Mouse (Mus musculus): ENCODE data around the gene Prune1. TPM values are rescaled to one million over a fixed set of nuclear protein-coding genes. Genes with fewer than 3 reads are reported as not detected.

The Prune1 gene
- polyA plus RNA-seq, 1 experiment: 19.2 TPM

DNA sequence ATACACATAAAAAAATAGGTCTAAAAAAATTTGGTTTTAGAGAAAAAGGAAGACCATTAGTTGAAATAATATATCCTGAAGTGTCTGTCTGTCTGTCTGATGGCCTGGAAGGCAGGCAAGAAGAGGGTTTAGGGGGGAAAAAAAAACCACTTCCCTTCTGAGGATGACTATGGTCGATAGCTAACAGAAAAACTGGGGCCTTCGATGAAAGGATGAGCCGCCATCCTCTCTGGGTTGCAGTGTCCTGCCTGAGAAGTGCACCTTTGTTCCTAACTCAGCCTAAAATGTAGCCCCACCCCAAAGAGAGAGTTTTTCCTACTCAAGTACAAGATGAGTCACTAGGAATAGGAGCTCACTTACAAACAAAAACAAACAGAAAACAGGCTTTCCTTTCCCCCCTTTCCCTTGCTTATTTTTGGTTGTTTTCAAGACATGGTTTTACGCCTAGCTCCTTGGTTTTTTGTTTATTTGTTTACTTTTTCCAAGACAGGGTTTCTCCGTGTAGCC is 5.4 kb downstream of the Prune1 start:
- no peak for DNase-seq (ENCODE audit: low spot score)

DNA sequence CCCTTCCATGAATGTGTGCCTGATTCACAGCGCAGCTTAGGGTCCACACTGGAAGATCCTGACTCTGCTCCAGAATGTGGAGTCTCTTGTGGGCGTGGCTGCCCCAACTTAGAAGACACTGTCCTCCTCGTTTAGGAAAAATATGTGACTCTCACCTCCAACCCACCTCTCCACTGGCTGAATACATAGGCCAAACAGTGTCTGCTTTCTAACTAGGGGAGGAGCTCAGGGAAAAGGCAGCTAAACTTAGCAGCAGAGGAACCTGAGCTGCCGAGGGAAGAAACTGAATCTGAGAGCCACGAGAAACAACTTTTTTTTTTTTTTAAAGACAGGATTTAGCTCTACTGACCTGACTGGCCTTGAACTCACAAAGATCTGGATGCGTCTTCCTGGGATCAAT is 6.7 kb downstream of the Prune1 start:
- no peak for DNase-seq (ENCODE audit: low spot score)

DNA sequence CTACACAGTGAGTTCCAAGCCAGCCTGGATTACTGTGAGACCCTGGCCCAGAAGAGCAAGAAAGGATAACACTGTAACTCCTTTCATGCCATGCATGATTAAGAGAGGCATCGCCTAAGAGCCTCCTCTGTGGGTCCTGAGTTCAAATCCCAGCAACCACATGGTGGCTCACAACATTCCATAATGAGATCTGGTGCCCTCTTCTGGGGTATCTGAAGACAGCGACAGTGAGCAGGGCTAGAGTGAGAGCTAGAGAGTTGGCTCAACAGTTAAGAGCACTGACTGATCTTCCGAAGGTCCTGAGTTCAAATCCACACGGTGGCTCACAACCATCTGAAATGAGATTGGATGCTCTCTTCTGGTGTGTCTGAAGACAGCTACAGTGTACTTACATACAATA is 7.4 kb downstream of the Prune1 start:
- no peak for DNase-seq (ENCODE audit: low spot score)

DNA sequence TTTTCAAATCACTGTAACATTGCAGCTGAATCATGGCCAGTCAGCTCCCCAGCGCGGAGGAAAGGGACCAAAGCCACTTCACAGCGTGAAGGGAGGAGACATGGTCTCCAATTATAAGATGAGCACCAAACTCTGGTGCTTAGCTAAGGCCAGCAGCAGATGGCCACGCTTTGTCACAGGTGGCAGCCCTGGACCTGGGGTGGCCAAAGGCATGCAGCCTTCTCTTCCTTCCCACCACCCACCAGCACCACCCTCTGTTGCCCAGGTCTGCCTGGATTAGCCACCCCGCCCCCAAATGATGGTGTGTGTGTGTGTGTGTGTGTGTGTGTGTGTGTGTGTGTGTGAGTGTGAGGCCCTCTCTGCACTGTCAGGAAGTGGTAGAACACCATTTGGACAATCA is 8.4 kb downstream of the Prune1 start:
- DNase-seq (ENCODE audit: low spot score): no peak

DNA sequence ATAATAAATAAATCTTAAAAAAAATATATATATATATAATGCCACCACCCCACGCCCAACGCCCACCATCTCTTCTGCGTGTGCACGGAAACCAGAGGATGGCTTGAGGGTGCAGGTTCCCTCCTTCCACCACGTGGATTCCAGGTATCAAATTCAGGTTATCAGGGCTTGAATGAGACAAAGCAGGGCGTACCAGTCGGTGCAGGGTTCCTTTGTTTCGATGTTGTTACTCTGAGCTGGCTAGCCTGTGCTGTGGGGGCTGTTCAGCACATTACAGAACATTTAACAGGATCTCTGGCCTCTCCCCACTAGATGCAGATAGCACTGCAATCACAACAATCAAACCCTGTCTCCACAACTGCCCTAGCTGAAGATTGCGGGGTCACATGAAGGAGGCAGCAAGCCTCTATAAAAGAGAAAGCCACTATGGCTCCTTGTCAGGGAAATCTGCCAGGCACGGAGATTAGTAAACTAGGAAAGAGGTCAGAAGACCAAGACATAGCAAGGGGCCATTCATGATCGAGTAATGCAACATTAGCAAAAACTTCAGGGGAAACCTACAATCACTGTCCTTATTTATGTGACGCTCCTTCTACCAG is 11.0 kb downstream of the Prune1 start:
- no peak for DNase-seq (ENCODE audit: low spot score)

DNA sequence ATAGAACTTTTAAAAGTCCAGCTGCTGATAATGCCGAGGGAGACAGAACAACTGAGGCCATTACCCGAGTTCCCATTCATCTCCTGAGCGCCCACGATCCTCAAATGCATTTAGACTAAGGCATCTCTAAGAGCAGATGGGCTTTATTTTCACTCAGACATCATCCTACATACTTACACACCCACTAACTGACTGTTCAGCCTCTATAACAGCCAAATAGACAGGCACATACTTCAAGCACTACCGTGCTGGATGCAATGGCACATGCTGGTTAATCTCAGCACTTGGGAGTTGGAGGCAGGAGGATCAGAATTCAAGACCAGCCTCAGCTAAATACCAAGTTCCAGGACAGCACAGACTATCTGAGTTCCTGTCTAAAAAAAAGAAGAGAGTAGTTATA is 12.1 kb downstream of the Prune1 start:
- no peak for DNase-seq (ENCODE audit: low spot score)

DNA sequence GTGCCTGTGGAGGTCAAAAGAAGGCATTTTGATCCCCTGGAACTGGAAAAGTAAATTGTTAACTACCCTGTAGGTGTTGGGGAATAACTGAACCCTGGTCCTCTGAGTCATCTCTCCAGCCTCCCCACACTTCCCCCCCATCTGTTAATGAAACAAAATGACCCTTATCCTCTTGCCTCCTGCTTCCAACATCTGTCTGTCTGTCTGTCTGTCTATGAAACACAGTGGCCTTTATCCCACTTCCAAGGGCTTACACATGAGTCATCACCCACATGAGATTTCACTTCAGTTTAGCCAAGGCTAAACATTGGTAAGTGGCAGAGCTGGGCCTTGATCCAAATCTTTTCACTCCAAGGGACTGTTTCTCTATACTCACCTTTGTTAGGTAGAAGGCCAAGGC is 14.0 kb downstream of the Prune1 start:
- no peak for DNase-seq (ENCODE audit: low spot score)

DNA sequence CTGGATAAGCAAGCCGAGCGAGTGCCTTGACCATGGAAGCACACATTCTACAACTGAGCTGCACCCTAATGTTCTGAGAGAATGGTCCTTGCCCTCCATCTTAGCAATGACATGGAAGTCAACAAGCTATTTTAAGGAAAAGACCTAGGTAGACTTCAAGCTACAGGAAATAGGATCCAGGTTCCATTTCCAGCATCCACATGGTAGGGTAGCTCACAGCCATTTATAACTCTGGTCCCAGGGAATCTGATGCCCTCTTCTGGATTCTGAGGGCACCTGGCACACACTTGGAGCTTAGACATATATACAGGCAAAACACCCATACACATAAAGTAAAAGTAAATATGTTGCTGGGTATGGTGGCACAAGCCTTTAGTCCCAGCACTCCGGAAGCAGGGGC is 15.8 kb downstream of the Prune1 start:
- no peak for DNase-seq (ENCODE audit: low spot score)

DNA sequence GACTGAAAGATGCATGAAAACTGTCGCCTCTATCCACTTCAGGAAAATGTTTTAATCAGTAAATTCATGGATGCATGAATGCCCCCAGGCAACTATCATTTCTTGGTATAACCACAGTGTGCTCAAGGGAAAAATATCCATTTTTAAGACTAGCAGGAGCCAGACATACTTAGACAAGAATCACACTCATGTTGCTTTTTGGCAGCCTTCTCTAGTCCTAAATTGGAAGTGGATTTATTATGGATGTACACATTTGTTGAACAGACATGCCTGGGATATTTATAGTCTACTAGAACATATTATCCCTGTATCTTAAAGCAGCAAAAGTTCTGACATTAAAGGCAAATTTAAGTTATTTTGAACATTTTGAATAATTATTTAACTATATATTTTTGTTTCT is 17.2 kb downstream of the Prune1 start:
- DNase-seq (ENCODE audit: low spot score): no peak

DNA sequence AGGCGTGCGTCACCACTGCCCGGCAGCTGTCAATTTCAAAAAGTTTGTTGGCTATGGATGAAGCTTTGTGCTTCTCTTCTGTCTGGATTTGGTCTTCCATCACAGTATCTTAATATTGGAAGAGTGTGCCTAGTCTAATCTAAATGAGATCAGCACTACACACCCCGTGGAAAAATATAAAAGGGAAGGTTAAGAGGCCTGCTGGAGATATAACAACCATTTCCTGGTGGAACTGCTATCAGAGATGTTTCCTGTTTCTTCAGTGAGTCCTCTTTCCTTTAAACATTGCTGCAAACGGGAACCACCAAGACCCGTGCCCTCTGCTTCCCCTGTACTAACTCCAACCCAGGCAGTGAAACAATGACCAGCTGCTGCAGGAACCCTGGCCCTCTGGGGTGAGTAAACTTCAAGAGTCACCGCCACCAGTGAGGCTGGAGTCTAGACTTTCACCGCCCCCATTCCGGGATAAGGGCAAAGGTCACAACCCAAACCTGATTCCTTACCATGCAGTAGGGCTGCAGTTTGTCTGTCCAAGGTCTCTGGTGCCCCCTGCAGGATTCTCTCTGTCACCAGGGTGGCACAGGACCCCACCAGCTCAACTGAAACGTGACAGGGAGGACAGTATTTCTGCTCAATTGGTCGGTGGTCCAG is 18.7 kb downstream of the Prune1 start:
- no peak for DNase-seq (ENCODE audit: low spot score)

DNA sequence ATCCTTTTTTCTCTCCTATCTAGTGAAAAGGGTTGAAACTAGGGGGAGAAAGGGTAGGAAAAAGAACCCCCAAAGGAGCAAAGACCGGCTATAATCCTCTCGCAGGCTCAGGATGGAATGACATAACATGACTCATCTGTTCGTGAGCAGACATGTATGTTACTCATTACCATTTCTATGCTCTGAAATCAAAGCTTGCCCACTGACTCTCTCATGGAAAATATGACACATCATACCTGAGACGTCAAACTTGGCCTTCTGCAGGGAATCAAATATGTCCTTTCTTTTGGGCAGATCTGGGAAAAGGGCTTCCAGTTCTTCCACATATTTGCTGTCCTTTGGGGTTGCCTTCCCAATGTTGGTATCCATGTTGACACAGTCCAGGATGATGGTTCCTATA is 19.9 kb downstream of the Prune1 start:
- DNase-seq (ENCODE audit: low spot score): no peak

DNA sequence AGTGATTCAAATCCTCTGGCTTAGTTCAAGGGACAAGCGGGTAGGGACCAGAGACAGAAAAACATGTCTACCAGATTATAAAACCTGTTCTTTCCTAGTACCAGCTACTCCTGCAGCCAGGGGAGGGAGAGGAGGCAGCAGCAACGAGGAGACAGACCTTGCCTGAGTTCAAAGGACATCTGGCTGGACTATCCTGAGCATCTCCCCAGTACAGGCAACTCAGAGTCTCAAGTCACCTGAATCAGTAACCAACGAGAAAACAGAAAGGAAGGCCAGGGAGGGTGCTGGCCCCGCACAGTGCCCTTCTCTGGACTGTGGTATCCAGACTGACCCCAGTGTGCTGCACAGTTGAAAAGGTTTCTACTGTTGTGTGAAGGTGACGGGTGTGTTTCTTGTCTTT is 24.9 kb downstream of the Prune1 start:
- no peak for DNase-seq (ENCODE audit: low spot score)

DNA sequence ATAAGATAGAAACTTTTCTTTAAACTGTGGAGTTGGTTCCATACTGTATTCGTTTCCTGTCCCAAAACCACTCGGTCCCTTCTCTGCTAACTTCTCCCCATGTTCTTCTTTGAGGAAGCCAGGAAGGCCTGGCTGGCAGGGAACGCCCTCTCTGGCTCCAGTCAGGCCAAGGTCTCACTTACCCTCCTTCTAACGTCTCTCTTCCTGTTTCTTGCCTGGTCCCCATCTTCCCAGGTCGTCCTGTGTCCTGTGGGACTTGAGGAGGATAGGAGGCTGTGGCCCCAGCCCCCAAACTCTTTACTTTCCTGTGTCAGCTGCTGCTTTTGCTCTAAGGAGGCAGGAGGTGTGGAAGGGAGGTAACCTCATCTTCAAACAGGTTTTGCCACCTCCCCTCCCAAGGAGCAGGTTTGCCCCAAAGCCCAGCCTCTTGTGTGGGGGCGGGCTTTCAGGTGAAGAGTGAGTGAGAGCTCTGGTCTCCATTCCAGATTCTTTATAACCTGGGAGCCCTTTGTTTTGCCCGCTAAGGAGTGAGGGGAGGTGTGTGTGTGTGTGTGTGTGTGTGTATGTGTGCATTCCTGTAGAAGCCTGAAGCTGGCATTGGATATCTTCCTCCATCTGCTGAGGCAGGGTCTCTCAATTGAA is 31.0 kb downstream of the Prune1 start, which contains the start of gene Bnipl:
Bnipl (minus strand) TSS at position 411 of the 642 bp plus-strand sequence.
- DNase-seq (ENCODE audit: low spot score): no peak

DNA sequence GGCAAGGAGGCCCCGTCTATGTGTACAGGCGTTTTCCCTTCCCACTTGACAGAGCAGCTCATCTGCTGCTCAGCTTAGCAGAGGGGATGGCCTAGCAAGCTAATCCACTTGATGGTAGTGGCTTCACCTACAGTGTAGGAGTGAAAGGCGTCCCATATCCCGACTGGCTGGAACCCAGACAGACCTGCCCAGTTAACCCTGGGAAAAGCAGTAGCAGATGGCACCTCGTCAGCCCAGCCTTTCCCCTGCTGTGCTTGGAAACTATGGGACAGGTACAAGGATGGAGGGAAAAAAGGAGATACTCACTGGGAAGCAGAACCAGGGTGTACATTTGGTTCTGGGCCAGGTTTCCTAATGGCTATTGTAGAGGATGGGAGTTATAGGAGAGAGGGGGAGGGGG is 31.5 kb downstream of the Prune1 start:
- DNase-seq (ENCODE audit: low spot score): no peak

DNA sequence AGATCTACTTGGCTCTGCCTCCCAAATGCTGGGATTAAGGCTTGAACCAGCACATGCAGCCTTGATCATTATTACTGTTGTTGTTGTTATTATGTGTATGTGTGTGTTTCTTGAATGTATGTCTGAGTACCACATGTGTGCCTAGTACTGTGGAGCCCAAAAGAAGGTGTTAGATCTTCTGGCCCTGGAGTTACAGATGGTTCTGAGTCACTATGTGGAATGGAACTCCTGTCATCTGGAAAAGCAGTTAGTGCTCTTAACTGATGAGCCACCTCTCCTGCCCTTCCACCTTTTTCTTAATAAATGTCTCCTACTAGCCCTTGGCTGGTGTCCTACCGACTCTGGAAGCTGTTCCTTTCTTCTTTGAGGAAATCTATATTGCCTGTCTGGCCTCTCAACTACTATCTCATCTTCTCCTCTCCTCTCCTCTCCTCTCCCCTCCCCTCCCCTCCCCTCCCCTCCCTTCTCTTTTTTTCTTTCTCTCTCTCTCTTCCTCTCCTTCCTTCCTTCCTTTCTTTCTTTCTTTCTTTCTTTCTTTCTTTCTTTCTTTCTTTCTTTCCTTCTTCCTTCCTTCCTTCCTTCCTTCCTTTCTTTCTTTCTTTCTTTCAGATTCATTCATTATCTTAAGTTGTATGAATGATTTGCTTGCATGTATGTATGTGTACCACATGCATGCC is 34.1 kb downstream of the Prune1 start:
- no peak for DNase-seq (ENCODE audit: low spot score)

DNA sequence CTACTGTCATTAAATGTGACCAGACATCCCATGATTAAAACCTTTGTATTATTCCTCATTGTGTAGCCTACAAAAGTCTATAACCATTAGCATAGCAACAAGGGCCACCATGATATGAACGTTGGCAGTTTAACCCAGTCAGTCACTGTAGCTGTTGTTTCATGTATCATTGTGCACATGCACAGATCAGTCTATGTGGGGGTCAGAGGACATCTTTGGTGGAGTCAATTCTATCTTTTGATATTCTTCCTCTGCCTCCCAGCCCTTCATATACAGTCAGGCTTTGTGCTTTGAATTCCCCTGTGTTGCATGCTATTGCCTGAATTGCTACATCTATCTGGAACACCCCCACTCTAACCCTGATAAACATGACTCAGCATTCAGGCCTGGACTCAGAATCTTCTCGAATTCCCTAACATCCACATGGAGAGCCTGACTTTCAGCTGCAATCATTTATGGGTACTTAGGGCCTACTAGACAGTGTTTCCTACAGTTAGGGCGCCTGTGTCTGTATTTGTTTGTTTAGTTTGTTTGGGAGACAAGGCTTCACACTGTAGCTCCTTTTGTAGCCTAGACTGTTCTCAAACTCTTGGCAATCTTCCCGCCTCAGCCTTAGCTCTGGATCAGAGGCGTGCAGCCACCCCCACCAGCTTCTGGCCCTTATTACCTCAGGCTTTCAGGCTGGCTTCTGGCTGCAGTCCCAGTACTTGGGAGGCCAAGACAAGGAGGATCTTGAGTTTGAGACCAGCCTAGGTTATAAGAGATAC is 35.2 kb downstream of the Prune1 start:
- DNase-seq (ENCODE audit: low spot score): no peak

DNA sequence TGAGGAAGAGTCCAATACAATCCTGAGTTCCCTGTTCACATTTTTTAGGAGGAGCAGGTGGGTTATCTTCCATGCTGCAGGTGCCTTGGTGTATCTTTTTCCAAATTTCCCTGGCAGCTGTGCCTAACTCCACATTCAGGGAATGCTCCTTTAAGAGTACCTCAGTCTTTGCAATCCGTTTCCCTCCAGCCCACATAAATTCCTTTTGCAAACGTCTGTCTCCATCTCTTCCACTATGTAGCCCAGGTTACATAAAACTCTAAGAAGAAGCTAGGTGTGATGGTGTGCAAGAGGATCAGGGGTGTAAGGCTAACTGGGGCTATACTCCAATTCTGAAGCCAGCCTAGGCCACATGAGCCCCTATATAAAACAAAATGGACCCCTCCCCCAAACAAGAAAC is 38.8 kb downstream of the Prune1 start:
- no peak for DNase-seq (ENCODE audit: low spot score)

DNA sequence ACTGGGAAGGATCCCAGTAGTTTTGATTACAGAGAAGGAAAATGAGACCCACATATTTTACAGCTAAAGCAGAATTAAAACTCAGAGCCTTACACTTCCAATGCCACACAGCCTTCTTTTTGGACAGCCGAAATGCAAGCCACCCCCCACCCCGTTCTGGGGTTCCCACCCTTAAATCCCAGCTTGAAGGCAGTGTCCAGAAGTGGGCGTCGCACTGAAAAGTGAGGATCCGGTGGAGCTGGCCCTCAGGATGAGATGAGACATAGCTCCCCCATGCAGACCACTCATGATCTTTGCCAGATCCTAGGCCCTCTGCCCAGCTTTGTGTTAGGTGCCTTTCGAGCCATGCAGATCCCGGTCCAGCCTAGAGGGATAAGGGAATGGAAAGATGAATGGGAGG is 40.4 kb downstream of the Prune1 start, which contains the start of gene Gm128:
Gm128 (minus strand) TSS at position 101 of the 400 bp plus-strand sequence.
- DNase-seq (ENCODE audit: low spot score): no peak

DNA sequence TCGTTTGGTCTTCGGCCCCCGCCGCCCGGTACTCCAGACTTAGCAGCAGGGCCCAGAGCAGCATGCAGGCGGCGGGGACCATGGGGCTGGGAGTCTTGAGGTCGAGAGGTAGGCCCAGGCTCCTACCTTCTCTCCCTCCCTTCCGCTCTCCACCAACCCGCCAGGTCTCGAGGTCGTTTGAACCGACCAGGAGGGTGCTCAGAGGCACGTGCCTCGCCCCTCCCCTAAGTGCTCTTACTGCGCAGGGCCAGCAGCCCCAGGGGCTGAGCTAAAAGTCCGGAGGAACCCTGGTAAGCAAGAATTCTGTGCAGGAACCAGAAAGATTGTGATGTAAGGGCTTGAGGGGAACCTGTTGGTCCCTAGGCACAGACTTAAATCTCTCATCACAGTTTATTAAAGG is 41.0 kb downstream of the Prune1 start:
- DNase-seq (ENCODE audit: low spot score): no peak

DNA sequence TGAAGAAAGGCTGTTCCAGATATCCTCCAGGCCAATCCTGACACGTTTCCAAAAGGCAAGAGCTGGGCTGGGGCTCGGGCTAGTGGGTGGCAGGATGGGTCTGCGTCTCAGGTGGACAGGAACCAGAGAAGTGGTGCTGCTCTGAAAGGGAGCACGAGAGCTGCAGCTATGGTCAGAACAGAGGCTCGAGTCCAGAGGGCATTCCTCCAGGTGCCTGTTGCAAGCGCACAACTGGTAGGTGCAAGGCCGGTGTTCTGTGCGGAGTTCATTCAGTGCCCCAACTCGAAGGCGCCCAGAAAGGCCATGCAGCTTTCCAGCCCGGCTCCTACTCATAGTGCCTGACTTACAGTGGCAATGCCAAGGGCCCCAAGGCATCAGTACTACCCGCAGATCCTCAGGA is 41.9 kb downstream of the Prune1 start:
- no peak for DNase-seq (ENCODE audit: low spot score)

DNA sequence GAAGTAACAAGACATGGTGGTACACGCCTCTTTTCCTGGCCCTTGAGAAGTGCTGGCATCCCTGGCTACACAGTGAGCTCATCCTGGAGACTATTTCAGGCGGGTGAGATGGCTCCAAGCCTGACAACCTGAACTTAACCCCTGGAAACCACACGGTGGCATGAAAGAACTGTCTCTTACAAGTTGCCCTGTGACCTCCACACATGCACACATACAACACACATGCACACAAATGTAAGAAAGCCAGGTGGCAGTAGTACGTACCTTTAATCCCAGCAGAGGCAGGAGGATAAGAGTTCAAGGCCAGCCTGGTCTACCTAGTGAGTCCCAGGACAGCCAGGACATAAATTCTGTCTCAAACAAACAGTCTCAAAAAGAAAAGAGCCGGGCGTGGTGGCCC is 42.9 kb downstream of the Prune1 start:
- no peak for DNase-seq (ENCODE audit: low spot score)

DNA sequence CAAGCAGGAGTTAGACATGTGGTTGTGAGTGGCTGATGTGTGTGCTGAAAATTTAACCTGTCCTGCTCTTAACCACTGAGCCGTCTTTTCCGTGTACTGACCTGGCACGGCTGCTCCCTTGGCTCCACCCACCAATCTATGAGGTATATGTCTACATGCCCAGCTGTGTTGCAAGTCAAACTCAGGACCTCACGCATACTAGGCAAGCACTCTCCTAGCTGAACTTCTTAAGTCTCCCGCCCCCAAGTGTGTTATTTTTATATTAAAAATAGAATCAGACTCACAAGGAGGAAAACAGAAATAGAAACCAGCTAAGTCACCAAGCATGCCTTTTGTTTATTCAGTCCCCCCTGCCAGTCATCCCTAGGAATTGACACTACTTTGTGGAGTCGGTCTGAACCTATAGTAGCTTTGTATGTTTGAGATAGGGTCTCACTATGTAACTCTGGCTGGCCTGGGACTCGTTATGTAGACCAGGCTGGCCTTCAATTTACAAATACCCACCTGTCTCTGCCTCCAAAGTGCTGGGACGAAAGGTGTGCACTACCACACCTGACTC is 44.3 kb downstream of the Prune1 start:
- DNase-seq (ENCODE audit: low spot score): no peak

Measured in urinary bladder, adult 2 months (tissue).